Mouse (Mus musculus) heart, embryonic 15.5 days (tissue): ENCODE data around the gene Pmm2. TPM values are rescaled to one million over a fixed set of nuclear protein-coding genes. Genes with fewer than 3 reads are reported as not detected.

ENCODE experiments used
- ATAC-seq: fragments of 200-750 bp; cut with Nextera tagmentation; replicated peaks from 2 replicates; pipeline ENCODE4 v1.8.0; 2017; ENCODE audit warnings: low read depth, moderate TSS enrichment; ENCODE audit not compliant: insufficient number of reproducible peaks, insufficient read depth, low FRiP score
- H3K27ac ChIP-seq: fragments of 300-500 bp; sonication (generic); 2 replicates; pipeline ENCODE4 v1.5.1; 2015; ENCODE audit warnings: mild to moderate bottlenecking, inconsistent platforms
- H3K27me3 ChIP-seq: fragments of 300-500 bp; sonication (generic); 2 replicates; pipeline ENCODE4 v1.6.1; 2015; ENCODE audit warnings: inconsistent platforms
- H3K36me3 ChIP-seq: fragments of 300-500 bp; sonication (generic); 2 replicates; pipeline ENCODE4 v1.6.1; 2015; ENCODE audit warnings: mild to moderate bottlenecking, inconsistent platforms
- H3K4me1 ChIP-seq: fragments of 300-500 bp; sonication (generic); replicated peaks from 2 replicates; pipeline ENCODE4 v1.6.1; 2015; ENCODE audit warnings: inconsistent platforms
- H3K4me2 ChIP-seq: fragments of 300-500 bp; sonication (generic); 2 replicates; pipeline ENCODE4 v1.6.1; 2015; ENCODE audit warnings: inconsistent platforms, mild to moderate bottlenecking, moderate library complexity
- H3K4me3 ChIP-seq: fragments of 300-500 bp; sonication (generic); 2 replicates; pipeline ENCODE4 v1.5.1; 2015; ENCODE audit warnings: mild to moderate bottlenecking, inconsistent platforms
- H3K9ac ChIP-seq: fragments of 300-500 bp; sonication (generic); 2 replicates; pipeline ENCODE4 v1.6.1; 2015; ENCODE audit warnings: mild to moderate bottlenecking, inconsistent platforms
- H3K9me3 ChIP-seq: fragments of 300-500 bp; sonication (generic); replicated peaks from 2 replicates; pipeline ENCODE4 v1.6.1; 2016; ENCODE audit warnings: inconsistent platforms
- WGBS: fragments of 180-500 bp; shearing (Covaris S2); methylation state at CpG from one replicate; pipeline ENCODE4 v1.1.7; 2015; ENCODE audit warnings: mixed read lengths; 5-methylcytosine and 5-hydroxymethylcytosine counted together
- polyA plus RNA-seq: library from polyadenylated mRNA; unstranded; fragments of >200 nt; fragmentation: Nextera tagmentation; extraction: Ambion mirVana; gene quantifications from 2 replicates; pipeline ENCODE4 v1.2.1, GENCODE M21; 2015

The Pmm2 gene
- polyA plus RNA-seq, 1 experiment from 2014 or later = 34.9 TPM

- Histone ChIP-seq H3K36me3 (no peaks in the 10 kb centered on the region), H3K27ac (peak overlapping the region; percentile 88), H3K4me3 (peak overlapping the region; percentile 82), H3K9ac (peak overlapping the region; percentile 76), H3K4me2 (peak overlapping the region; percentile 93), H3K9me3 (no peaks in the 10 kb centered on the region), H3K27me3 (peaks cover 4% of the 10 kb centered on the region; the same call in 1 of the 2 replicates), H3K4me1 (peaks cover 61% of the 10 kb centered on the region)
- 16% methylated on average over 15 of the region's 15 CpGs for WGBS
- ATAC-seq = no peak
These were observed 32.9 kb downstream of the Pmm2 start for GRCm38 (mm10) chr16:8670041-8671035.

- Histone ChIP-seq H3K9ac (peak within 1 kb of the TSS; percentile 76), H3K9me3 (no peaks in the 10 kb centered on the region), H3K4me1 (peaks cover 48% of the 10 kb centered on the region), H3K4me3 (peak within 1 kb of the TSS; percentile 82), H3K4me2 (peak within 1 kb of the TSS; percentile 93), H3K36me3 (no peaks in the 10 kb centered on the region), H3K27me3 (peaks cover 4% of the 10 kb centered on the region; the same call in 1 of the 2 replicates), H3K27ac (peak within 1 kb of the TSS; percentile 88)
- under 1% methylated on average over 67 of the region's 67 CpGs for WGBS
- ATAC-seq = peak; percentile 93
These were observed 34.3 kb downstream of the Pmm2 start, which contains the start of gene Carhsp1 for GRCm38 (mm10) chr16:8671551-8672349. TSS of gene Carhsp1 (minus strand) at chr16:8672155.

GRCm38 (mm10) chr16:8672350-8672687, 34.8 kb downstream of the Pmm2 start:
- peaks cover 4% of the 10 kb centered on the region; the same call in 1 of the 2 replicates for H3K27me3 ChIP-seq
- no peak overlapping the region for H3K27ac ChIP-seq
- no peaks in the 10 kb centered on the region for H3K9me3 ChIP-seq
- peaks cover 42% of the 10 kb centered on the region for H3K4me1 ChIP-seq
- no peaks in the 10 kb centered on the region for H3K36me3 ChIP-seq
- H3K9ac ChIP-seq = peak overlapping the region; percentile 59
- peak overlapping the region; percentile 93 for H3K4me2 ChIP-seq
- no peak for ATAC-seq
- 3% methylated on average over 18 of the region's 18 CpGs for WGBS
- peak overlapping the region; percentile 82 for H3K4me3 ChIP-seq

GRCm38 (mm10) chr16:8672811-8673210, 35.3 kb downstream of the Pmm2 start:
- H3K36me3 ChIP-seq = no peaks in the 10 kb centered on the region
- H3K4me2 ChIP-seq = no peak overlapping the region
- no peaks in the 10 kb centered on the region for H3K9me3 ChIP-seq
- no peak overlapping the region for H3K9ac ChIP-seq
- H3K27me3 ChIP-seq = peaks cover 4% of the 10 kb centered on the region; the same call in 1 of the 2 replicates
- peak overlapping the region; percentile 82 for H3K4me3 ChIP-seq
- no peak overlapping the region for H3K27ac ChIP-seq
- ATAC-seq = no peak
- H3K4me1 ChIP-seq = peaks cover 37% of the 10 kb centered on the region

- H3K36me3 ChIP-seq = no peaks in the 10 kb centered on the region
- H3K9me3 ChIP-seq = no peaks in the 10 kb centered on the region
- WGBS = 59% methylated on average over 6 of the region's 6 CpGs
- H3K4me3 ChIP-seq = no peak overlapping the region
- no peak overlapping the region for H3K4me2 ChIP-seq
- ATAC-seq = no peak
- no peak overlapping the region for H3K27ac ChIP-seq
- no peak overlapping the region for H3K9ac ChIP-seq
- H3K27me3 ChIP-seq = peaks cover 4% of the 10 kb centered on the region; the same call in 1 of the 2 replicates
- peaks cover 32% of the 10 kb centered on the region for H3K4me1 ChIP-seq
These were observed 35.9 kb downstream of the Pmm2 start for GRCm38 (mm10) chr16:8673343-8673742.

- H3K4me3 ChIP-seq = no peak overlapping the region
- no peak overlapping the region for H3K27ac ChIP-seq
- H3K36me3 ChIP-seq = no peaks in the 10 kb centered on the region
- no peak overlapping the region for H3K9ac ChIP-seq
- peaks cover 24% of the 10 kb centered on the region for H3K4me1 ChIP-seq
- 6% methylated on average over 8 of the region's 8 CpGs for WGBS
- no peak for ATAC-seq
- 0 out of 2 replicates have a peak overlapping the region, but pooled peaks have one; percentile 13 for H3K4me2 ChIP-seq
- no peaks in the 10 kb centered on the region for H3K9me3 ChIP-seq
- H3K27me3 ChIP-seq = peaks cover 4% of the 10 kb centered on the region; the same call in 1 of the 2 replicates
These were observed 36.7 kb downstream of the Pmm2 start for GRCm38 (mm10) chr16:8674165-8674564.

GRCm38 (mm10) chr16:8675559-8675958, 38.1 kb downstream of the Pmm2 start:
- Histone ChIP-seq H3K27ac (no peak overlapping the region), H3K4me2 (no peak overlapping the region), H3K9me3 (no peaks in the 10 kb centered on the region), H3K36me3 (no peaks in the 10 kb centered on the region), H3K4me3 (no peak overlapping the region), H3K4me1 (peaks cover 10% of the 10 kb centered on the region), H3K9ac (no peak overlapping the region), H3K27me3 (peaks cover 4% of the 10 kb centered on the region; the same call in 1 of the 2 replicates)
- ATAC-seq = no peak
- 75% methylated on average over 8 of the region's 8 CpGs for WGBS

- Histone ChIP-seq H3K4me2 (no peak overlapping the region), H3K9ac (no peak overlapping the region), H3K4me1 (peaks cover 3% of the 10 kb centered on the region), H3K27ac (no peak overlapping the region), H3K27me3 (peaks cover 4% of the 10 kb centered on the region; the same call in 1 of the 2 replicates), H3K9me3 (no peaks in the 10 kb centered on the region), H3K4me3 (no peak overlapping the region), H3K36me3 (no peaks in the 10 kb centered on the region)
- WGBS = 76% methylated on average over 2 of the region's 2 CpGs
- no peak for ATAC-seq
These were observed 38.8 kb downstream of the Pmm2 start for GRCm38 (mm10) chr16:8676228-8676627.

- Histone ChIP-seq H3K4me1 (peaks cover 3% of the 10 kb centered on the region), H3K4me3 (no peak overlapping the region), H3K27ac (no peak overlapping the region), H3K9me3 (no peaks in the 10 kb centered on the region), H3K36me3 (no peaks in the 10 kb centered on the region), H3K27me3 (peaks cover 4% of the 10 kb centered on the region; the same call in 1 of the 2 replicates), H3K9ac (no peak overlapping the region), H3K4me2 (no peak overlapping the region)
- no peak for ATAC-seq
- 52% methylated on average over 4 of the region's 4 CpGs for WGBS
These were observed 39.3 kb downstream of the Pmm2 start for GRCm38 (mm10) chr16:8676800-8677199.

GRCm38 (mm10) chr16:8678035-8678434, 40.6 kb downstream of the Pmm2 start:
- H3K4me2 ChIP-seq = no peak overlapping the region
- 50% methylated on average over 5 of the region's 5 CpGs for WGBS

GRCm38 (mm10) chr16:8678676-8679075, 41.2 kb downstream of the Pmm2 start:
- 74% methylated on average over 4 of the region's 4 CpGs for WGBS
- ATAC-seq = no peak
- Histone ChIP-seq H3K9ac (no peak overlapping the region), H3K4me2 (no peak overlapping the region), H3K27ac (no peak overlapping the region), H3K36me3 (no peaks in the 10 kb centered on the region), H3K27me3 (no peaks in the 10 kb centered on the region; the same call in 1 of the 2 replicates), H3K9me3 (no peaks in the 10 kb centered on the region), H3K4me1 (peaks cover 3% of the 10 kb centered on the region; the same call in 1 of the 2 replicates), H3K4me3 (no peak overlapping the region)

More at GRCm38 (mm10) chr16:8678035-8678434, 40.6 kb downstream of the Pmm2 start:
- no peak for ATAC-seq
- no peak overlapping the region for H3K4me3 ChIP-seq
- peaks cover 4% of the 10 kb centered on the region; the same call in 1 of the 2 replicates for H3K27me3 ChIP-seq
- no peak overlapping the region for H3K27ac ChIP-seq
- peaks cover 3% of the 10 kb centered on the region; the same call in 1 of the 2 replicates for H3K4me1 ChIP-seq
- H3K9ac ChIP-seq = no peak overlapping the region
- no peaks in the 10 kb centered on the region for H3K9me3 ChIP-seq
- H3K36me3 ChIP-seq = no peaks in the 10 kb centered on the region
